Comparison of ENCODE assay signal across 8 mouse cellular contexts in the genomic region with DNA sequence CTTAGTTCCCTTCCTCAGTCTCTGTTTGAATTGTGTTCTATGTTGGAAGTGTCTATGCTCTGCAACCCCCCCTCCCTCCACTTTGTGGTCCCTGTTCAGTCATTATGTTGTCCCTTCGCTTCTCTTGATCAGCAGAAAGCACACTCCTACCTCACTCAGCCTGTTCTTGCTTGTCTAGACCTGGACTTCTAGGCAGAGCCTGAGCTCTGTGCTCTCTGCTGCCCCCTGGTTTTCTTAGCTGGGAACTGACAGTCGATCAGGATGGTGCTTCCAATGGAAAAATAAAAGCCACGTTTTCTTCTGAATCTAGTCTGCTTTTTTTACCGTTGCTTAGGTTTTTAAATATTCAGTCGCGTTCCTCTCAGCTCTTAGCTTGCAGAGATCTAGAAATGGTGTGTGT. TPM values are rescaled to one million over a fixed set of nuclear protein-coding genes. Genes with fewer than 3 reads are reported as not detected.
DNase-seq lines count a peak whose midpoint lies in the region; ATAC-seq lines count a peak whose summit lies in the region.

No protein-coding gene starts in this region.

- H3K9ac ChIP-seq in heart, embryonic 16.5 days (ENCODE audit: low read length) = no peak overlapping the region

- peaks cover 3% of the 10 kb centered on the region for H3K36me3 ChIP-seq in heart, embryonic 16.5 days (ENCODE audit: control insufficient read depth, insufficient read depth)

- 9% methylated on average over 6 of the region's 6 CpGs for WGBS in heart, embryonic 16.5 days

- H3K9me3 ChIP-seq in heart, embryonic 16.5 days (replicated peaks; ENCODE audit: control insufficient read depth, low read length) = no peaks in the 10 kb centered on the region

- H3K4me1 ChIP-seq in heart, embryonic 16.5 days (ENCODE audit: control insufficient read depth, insufficient read depth, low read length) = no peaks in the 10 kb centered on the region

- no peak overlapping the region for H3K27ac ChIP-seq in heart, embryonic 16.5 days (ENCODE audit: low read length)

- H3K4me2 ChIP-seq in heart, embryonic 16.5 days (ENCODE audit: low read depth, low read length) = no peak overlapping the region

- DNase-seq in CD4-positive helper T cell, adult 2 months (ENCODE audit: low read depth, low spot score) = peak; percentile 70
- peak; percentile 84 for DNase-seq in adrenal gland, postnatal 14 days
- peak; percentile 67 for DNase-seq in embryo, embryonic 9.5 days (ENCODE audit: extremely low spot score)
- peak; percentile 76 to 85 for DNase-seq in kidney, postnatal 25 days
- peak; percentile 63 to 70 for DNase-seq in lung, adult 18-20 months
- peak; percentile 73 for DNase-seq in ovary, postnatal 14 days (ENCODE audit: low spot score)
- peak; percentile 35 to 79 for DNase-seq in thymus, postnatal 10 days (ENCODE audit: low spot score in 2 of 2)

- H3K4me3 ChIP-seq in heart, embryonic 16.5 days (ENCODE audit: low read length) = no peak overlapping the region

- no peaks in the 10 kb centered on the region; the same call in 1 of the 2 replicates for H3K27me3 ChIP-seq in heart, embryonic 16.5 days (ENCODE audit: control insufficient read depth, insufficient read depth, low read length)

- ATAC-seq in heart, embryonic 16.5 days (replicated peaks; ENCODE audit: extremely low read depth, insufficient read depth, low FRiP score) = peak; percentile 58; the same call in 1 of the 2 replicates

RNA-seq across cellular contexts. Expression of a gene that starts 1.3 kb away (rescaled TPM):
- not detected in 2 replicates for total RNA-seq in adrenal gland, postnatal 14 days (2021)
- polyA plus RNA-seq in heart, embryonic 16.5 days (2015; fragmentation: Nextera tagmentation; extraction: Ambion mirVana) = 1.6 and 1.9 TPM in 2 replicates

RNA-seq across cellular contexts. Expression of a gene that starts 17.4 kb away (rescaled TPM):
- total RNA-seq in adrenal gland, postnatal 14 days (2021) = 12.0 and 14.3 TPM in 2 replicates
- 15.7 and 15.9 TPM in 2 replicates for polyA plus RNA-seq in heart, embryonic 16.5 days (2015; fragmentation: Nextera tagmentation; extraction: Ambion mirVana)

RNA-seq across cellular contexts. Expression of a gene that starts 17.6 kb away (rescaled TPM):
- 0.23 and 0.37 TPM in 2 replicates for total RNA-seq in adrenal gland, postnatal 14 days (2021)
- 0.46 and 0.49 TPM in 2 replicates for polyA plus RNA-seq in heart, embryonic 16.5 days (2015; fragmentation: Nextera tagmentation; extraction: Ambion mirVana)

RNA-seq across cellular contexts. Expression of a gene that starts 17.7 kb away (rescaled TPM):
- total RNA-seq in adrenal gland, postnatal 14 days (2021) = 19.9 and 21.4 TPM in 2 replicates
- polyA plus RNA-seq in heart, embryonic 16.5 days (2015; fragmentation: Nextera tagmentation; extraction: Ambion mirVana) = 59.5 and 60.3 TPM in 2 replicates

RNA-seq across cellular contexts. Expression of a gene that starts 28.5 kb away (rescaled TPM):
- total RNA-seq in adrenal gland, postnatal 14 days (2021) = 0.26 and 0.45 TPM in 2 replicates
- not detected in 2 replicates for polyA plus RNA-seq in heart, embryonic 16.5 days (2015; fragmentation: Nextera tagmentation; extraction: Ambion mirVana)
